Mouse (Mus musculus): Measurements from ENCODE around the gene Rab11fip5.
A peak's percentile ranks its signal among the peaks of the same experiment; 100 is the strongest.

Rab11fip5 gene

GRCm38 (mm10) chr6:85304966-85305365 is 69.5 kb downstream of the Rab11fip5 start:
- DNase-seq, result no peak

- peak; percentile 15 for DNase-seq
These were observed 71.9 kb downstream of the Rab11fip5 start for GRCm38 (mm10) chr6:85302326-85303055.

- DNase-seq, result peak; percentile 88
These were observed 78.9 kb downstream of the Rab11fip5 start for GRCm38 (mm10) chr6:85295384-85296167.

GRCm38 (mm10) chr6:85294004-85294379 is 80.4 kb downstream of the Rab11fip5 start:
- DNase-seq, result no peak

GRCm38 (mm10) chr6:85293255-85294003 is 81.0 kb downstream of the Rab11fip5 start:
- DNase-seq, result peak; percentile 27

- DNase-seq, result no peak
These were observed 83.3 kb downstream of the Rab11fip5 start for GRCm38 (mm10) chr6:85290869-85291824.

- DNase-seq, result no peak
These were observed 86.1 kb downstream of the Rab11fip5 start for GRCm38 (mm10) chr6:85288193-85288857.

- no peak for DNase-seq
These were observed 88.0 kb downstream of the Rab11fip5 start for GRCm38 (mm10) chr6:85286283-85287047.

All from kidney, postnatal 14 days (tissue).